Mouse (Mus musculus): ENCODE results near the gene Pias1. TPM values are rescaled to one million over a fixed set of nuclear protein-coding genes. Genes with fewer than 3 reads are reported as not detected.

Gene Pias1
- polyA plus RNA-seq (2015; fragmentation: Nextera tagmentation; extraction: Ambion mirVana): 44.5 and 47.9 TPM in 2 replicates

GRCm38 (mm10) chr9:62987824-62988223, at the start of gene Pias1:
Pias1 (minus strand) TSS chr9:62987924.

GRCm38 (mm10) chr9:62857719-62858261, 129.9 kb downstream of the Pias1 start, which contains the start of gene Calml4:
Calml4 (plus strand) TSS chr9:62858080.

DNA sequence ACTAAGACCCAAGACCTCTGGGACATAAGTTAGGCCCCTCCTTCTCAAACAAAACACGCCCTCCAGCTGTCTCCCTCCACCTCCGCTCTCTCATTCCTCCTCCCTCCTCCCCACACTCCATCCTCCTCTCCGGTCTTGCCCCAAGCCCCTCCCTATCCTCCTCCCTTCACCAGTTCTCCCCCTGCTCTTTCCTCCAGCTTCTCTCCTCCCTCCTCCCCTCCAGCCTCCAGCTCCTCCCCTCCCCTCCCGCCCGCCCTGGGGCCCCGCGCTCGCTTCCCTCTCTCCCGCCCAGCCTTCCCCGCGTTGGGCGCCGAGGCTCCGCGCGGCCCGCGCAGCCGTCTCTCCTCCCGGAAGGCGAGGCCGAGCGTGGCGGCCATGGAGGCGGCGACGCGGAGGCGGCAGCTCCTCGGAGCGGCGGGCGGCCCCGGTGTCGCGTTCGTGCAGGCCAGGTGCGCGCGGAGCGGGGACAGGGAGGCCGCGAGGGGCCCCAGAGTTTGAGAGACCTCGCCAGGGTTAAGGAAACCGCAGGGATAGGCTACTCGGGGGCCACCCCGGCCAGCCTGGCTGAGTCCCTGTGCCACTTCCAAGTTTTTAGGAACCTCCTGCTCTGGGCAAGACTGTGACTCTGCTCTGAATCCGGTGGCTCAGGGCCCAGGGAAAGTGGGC, 149.1 kb downstream of the Pias1 start, which contains the start of gene Cln6:
TSS of gene Cln6 (plus strand) at position 280 of the 666 bp plus-strand sequence.

Other genes with a start within 250 kb of the Pias1 start
- 27.8 and 32.7 TPM in 2 replicates for gene Fem1b, start 176.0 kb downstream of the Pias1 start, polyA plus RNA-seq (2015; fragmentation: Nextera tagmentation; extraction: Ambion mirVana)
- 8.6 and 9.4 TPM in 2 replicates for gene Cln6, start 149.1 kb downstream of the Pias1 start, polyA plus RNA-seq (2015; fragmentation: Nextera tagmentation; extraction: Ambion mirVana)
- gene Calml4, start 129.8 kb downstream of the Pias1 start, polyA plus RNA-seq (2015; fragmentation: Nextera tagmentation; extraction: Ambion mirVana): 9.7 and 11.9 TPM in 2 replicates
- gene Skor1, start 161.0 kb upstream of the Pias1 start, polyA plus RNA-seq (2015; fragmentation: Nextera tagmentation; extraction: Ambion mirVana): 11.8 and 12.4 TPM in 2 replicates